Mouse (Mus musculus): ENCODE measurements around the gene Ankrd44.

DNA sequence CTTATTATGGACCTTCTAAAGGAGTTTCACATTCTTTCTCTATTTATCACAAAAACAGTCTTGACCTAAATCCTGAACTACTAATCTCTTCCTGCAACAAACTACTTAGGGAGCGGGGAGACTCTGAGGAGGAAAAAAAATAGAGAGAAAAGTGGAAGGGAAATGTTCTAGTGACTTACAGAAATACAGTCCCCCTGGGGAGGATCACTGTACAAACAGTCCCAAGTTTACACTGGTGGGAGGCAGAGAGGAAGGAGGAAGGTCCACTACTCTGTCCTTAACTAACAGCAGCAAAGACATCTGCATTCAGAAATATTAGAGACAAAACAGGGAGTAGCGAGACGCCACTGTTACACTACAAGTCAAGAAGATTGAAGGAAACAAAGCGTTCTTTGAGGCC lies 59.0 kb downstream of the Ankrd44 start:
- TF ChIP-seq MAFK (IDR thresholded peaks at IDR 0.05; ENCODE audit: insufficient read depth, low read depth, low read length) = no peak
- no peak for TF ChIP-seq HCFC1 (IDR thresholded peaks at IDR 0.05; ENCODE audit: borderline replicate concordance, insufficient read depth, low read length)

All from ES-E14 (cell line).